Mouse (Mus musculus) inflammation-experienced regulatory T-cells, adult 6 months (primary cell): ENCODE measurements around the gene Fam172a. TPM values are rescaled to one million over a fixed set of nuclear protein-coding genes. Genes with fewer than 3 reads are reported as not detected.

ENCODE experiments used
- ATAC-seq: one replicate; pipeline ENCODE4 v1.8.0; 2017
- polyA plus RNA-seq, 3 experiments: library from polyadenylated mRNA; unstranded; fragments of 100-300 nt; shearing (Covaris generic); gene quantifications; one replicate each; pipeline ENCODE4 v1.2.1; 2017

Fam172a gene
- polyA plus RNA-seq, 3 experiments from 2014 or later, result 29.0 to 39.3 (median 29.8) TPM

- no peak for ATAC-seq
Observed at GRCm38 (mm10) chr13:78104851-78105250, 403.0 kb downstream of the Fam172a start.

- no peak for ATAC-seq
Observed at GRCm38 (mm10) chr13:78110648-78111047, 408.8 kb downstream of the Fam172a start.

GRCm38 (mm10) chr13:78113978-78114377 is 412.1 kb downstream of the Fam172a start:
- ATAC-seq, result no peak

- no peak for ATAC-seq
Observed at GRCm38 (mm10) chr13:78118715-78119114, 416.9 kb downstream of the Fam172a start.

GRCm38 (mm10) chr13:78121991-78122390 is 420.2 kb downstream of the Fam172a start:
- ATAC-seq, result no peak

GRCm38 (mm10) chr13:78123911-78124426 is 422.1 kb downstream of the Fam172a start:
- ATAC-seq, result no peak

- ATAC-seq, result no peak
Observed at GRCm38 (mm10) chr13:78157465-78157864, 455.6 kb downstream of the Fam172a start.

- ATAC-seq, result peak; percentile 25
Observed at GRCm38 (mm10) chr13:78162149-78162548, 460.3 kb downstream of the Fam172a start.

GRCm38 (mm10) chr13:78163087-78163958 is 461.5 kb downstream of the Fam172a start:
- peak; percentile 62 for ATAC-seq

GRCm38 (mm10) chr13:78164941-78165340 is 463.1 kb downstream of the Fam172a start:
- no peak for ATAC-seq

GRCm38 (mm10) chr13:78168166-78168565 is 466.3 kb downstream of the Fam172a start:
- ATAC-seq, result no peak

- no peak for ATAC-seq
Observed at GRCm38 (mm10) chr13:78171320-78171719, 469.5 kb downstream of the Fam172a start.

- ATAC-seq, result no peak
Observed at GRCm38 (mm10) chr13:78171984-78172636, 470.3 kb downstream of the Fam172a start.

GRCm38 (mm10) chr13:78172861-78173260 is 471.0 kb downstream of the Fam172a start:
- no peak for ATAC-seq

GRCm38 (mm10) chr13:78174191-78174590 is 472.4 kb downstream of the Fam172a start:
- ATAC-seq, result no peak

- no peak for ATAC-seq
Observed at GRCm38 (mm10) chr13:78174891-78175290, 473.1 kb downstream of the Fam172a start.

GRCm38 (mm10) chr13:78175821-78176380 is 474.1 kb downstream of the Fam172a start:
- ATAC-seq, result no peak

- no peak for ATAC-seq
Observed at GRCm38 (mm10) chr13:78177381-78177950, 475.6 kb downstream of the Fam172a start.

GRCm38 (mm10) chr13:78178021-78178420 is 476.2 kb downstream of the Fam172a start:
- ATAC-seq, result no peak

GRCm38 (mm10) chr13:78178771-78179170 is 476.9 kb downstream of the Fam172a start:
- ATAC-seq, result no peak

GRCm38 (mm10) chr13:78179312-78180097 is 477.7 kb downstream of the Fam172a start:
- ATAC-seq, result no peak

GRCm38 (mm10) chr13:78180261-78180660 is 478.4 kb downstream of the Fam172a start:
- ATAC-seq, result no peak
